Mouse (Mus musculus): ENCODE results near the gene Fhl2. TPM values are rescaled to one million over a fixed set of nuclear protein-coding genes. Genes with fewer than 3 reads are reported as not detected.

Gene Fhl2
- total RNA-seq (2023), result 2.4 TPM in 2 replicates

GRCm38 (mm10) chr1:43196661-43197241, at the start of gene Fhl2:
Fhl2 (minus strand) TSS chr1:43196984.

GRCm38 (mm10) chr1:43098031-43098984, 98.5 kb downstream of the Fhl2 start, which contains the start of the genes Tgfbrap1 and AI597479:
Tgfbrap1 (minus strand) TSS chr1:43098637.
AI597479 (plus strand) TSS chr1:43098710.

Other genes starting within 250 kb of the Fhl2 start
- not detected in 2 replicates for gene Gpr45, start 244.1 kb downstream of the Fhl2 start, total RNA-seq (2023)
- gene Tgfbrap1, start 98.3 kb downstream of the Fhl2 start, total RNA-seq (2023), result 16.0 and 21.1 TPM in 2 replicates
- 3.8 and 5.2 TPM in 2 replicates for gene AI597479, start 98.3 kb downstream of the Fhl2 start, total RNA-seq (2023)
- gene Nck2, start 247.6 kb upstream of the Fhl2 start, total RNA-seq (2023), result 1.5 and 4.7 TPM in 2 replicates